Mouse (Mus musculus): ENCODE results near the gene F7. TPM values are rescaled to one million over a fixed set of nuclear protein-coding genes. Genes with fewer than 3 reads are reported as not detected.
"Not testable (repeated sequence)": the region's sequence is repeated elsewhere in the genome, so short reads cannot be mapped to it uniquely, and the experiment has no call there.

Gene F7
- polyA plus RNA-seq, 1 experiment: not detected

DNA sequence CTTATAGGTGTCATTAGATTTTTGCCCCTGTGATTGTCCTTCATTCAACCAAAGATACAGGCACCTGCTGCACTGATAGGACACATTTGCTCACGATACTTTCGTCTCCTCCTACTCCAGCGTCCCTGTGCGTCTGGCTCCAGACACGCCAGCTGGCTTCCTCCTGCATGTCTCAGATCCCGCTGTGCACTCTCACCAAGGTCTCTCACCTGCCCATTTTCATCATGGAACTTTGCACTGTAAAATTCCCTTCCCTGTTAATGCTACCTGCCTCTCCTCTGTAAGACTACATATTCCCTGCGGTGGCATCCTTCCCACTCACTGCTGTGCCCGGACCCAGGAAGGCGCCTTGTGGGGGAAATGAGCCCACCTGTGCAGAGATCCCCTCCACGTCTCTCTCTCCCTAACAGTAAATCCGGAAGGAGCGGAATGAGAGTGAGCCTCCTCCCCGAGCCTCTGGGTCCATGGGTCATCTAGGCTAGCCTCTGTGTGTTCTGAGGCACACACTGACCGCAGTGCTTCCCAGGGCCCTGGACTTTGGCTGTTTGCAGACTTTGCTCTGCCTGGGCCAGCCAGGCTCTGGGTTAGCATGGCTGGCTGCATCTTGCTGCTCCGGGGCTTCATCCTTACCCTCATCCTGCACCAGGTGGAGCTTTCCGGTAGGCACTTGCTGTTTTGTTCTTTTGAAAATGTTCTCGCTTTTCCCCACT is 34.8 kb downstream of the F7 start, which contains the start of gene Proz:
Gene Proz, plus strand, starts transcription at position 474 of the 710 bp plus-strand sequence.
- Histone ChIP-seq H3K4me3 (ENCODE audit: insufficient read depth, low read length) (no peak within 1 kb of the TSS), H3K27ac (ENCODE audit: insufficient read depth, low read length) (no peak within 1 kb of the TSS), H3K4me1 (ENCODE audit: control insufficient read depth, insufficient read depth, low read length) (no peaks in the 10 kb centered on the region)
- TF ChIP-seq CTCF (IDR thresholded peaks at IDR 0.05; ENCODE audit: borderline replicate concordance, insufficient read depth, low read length) (no peak), POLR2A (IDR thresholded peaks at IDR 0.05; ENCODE audit: low read depth, low read length) (no peak)

GRCm38 (mm10) chr8:13063112-13063511 is 37.3 kb downstream of the F7 start:
- no peak overlapping the region for H3K27ac ChIP-seq (ENCODE audit: insufficient read depth, low read length)
- no peaks in the 10 kb centered on the region for H3K4me1 ChIP-seq (ENCODE audit: control insufficient read depth, insufficient read depth, low read length)
- TF ChIP-seq CTCF (IDR thresholded peaks at IDR 0.05; ENCODE audit: borderline replicate concordance, insufficient read depth, low read length) (no peak), POLR2A (IDR thresholded peaks at IDR 0.05; ENCODE audit: low read depth, low read length) (no peak)
- no peak overlapping the region for H3K4me3 ChIP-seq (ENCODE audit: insufficient read depth, low read length)

DNA sequence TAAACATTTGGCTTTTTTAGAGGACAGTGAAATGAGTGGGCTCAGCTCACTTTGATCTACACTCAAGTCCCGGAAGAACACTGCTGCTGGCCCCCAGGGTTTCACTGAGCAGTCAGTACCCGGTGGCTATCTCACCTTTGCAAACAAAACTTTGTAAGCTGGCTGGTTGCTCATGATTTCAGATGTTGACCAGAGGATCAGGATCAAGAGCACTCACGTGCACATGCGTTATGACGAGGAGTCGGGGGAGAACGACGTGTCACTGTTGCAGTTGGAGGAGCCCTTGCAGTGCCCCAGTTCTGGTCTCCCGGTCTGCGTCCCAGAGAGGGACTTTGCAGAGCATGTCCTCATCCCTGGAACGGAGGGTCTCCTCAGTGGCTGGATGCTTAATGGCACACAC is 47.4 kb downstream of the F7 start:
- H3K27ac ChIP-seq (ENCODE audit: insufficient read depth, low read length): no peak overlapping the region
- H3K4me1 ChIP-seq (ENCODE audit: control insufficient read depth, insufficient read depth, low read length): no peaks in the 10 kb centered on the region
- TF ChIP-seq CTCF (IDR thresholded peaks at IDR 0.05; ENCODE audit: borderline replicate concordance, insufficient read depth, low read length): no peak
- no peak for TF ChIP-seq POLR2A (IDR thresholded peaks at IDR 0.05; ENCODE audit: low read depth, low read length)
- H3K4me3 ChIP-seq (ENCODE audit: insufficient read depth, low read length): no peak overlapping the region

DNA sequence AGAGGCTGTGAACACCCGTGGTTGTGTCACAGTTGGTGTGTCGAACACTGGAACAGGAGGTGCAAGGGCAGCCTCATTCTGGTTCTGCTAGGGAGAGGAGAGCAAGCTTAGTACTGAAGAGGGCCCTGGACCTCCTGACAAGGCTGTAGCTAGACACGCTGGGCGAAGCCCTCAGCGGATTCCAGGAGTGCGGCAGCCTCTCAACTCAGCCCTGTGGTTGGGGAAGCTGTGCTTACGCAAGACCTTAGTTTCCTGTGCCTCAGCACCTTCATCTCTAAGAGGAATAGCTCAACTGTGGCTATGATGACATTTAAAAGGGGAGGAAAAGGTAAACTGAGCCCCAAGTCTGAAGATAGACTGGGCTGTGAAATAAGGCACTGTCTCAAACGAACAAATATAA is 49.2 kb downstream of the F7 start:
- H3K4me3 ChIP-seq (ENCODE audit: insufficient read depth, low read length): no peak overlapping the region
- H3K4me1 ChIP-seq (ENCODE audit: control insufficient read depth, insufficient read depth, low read length): no peaks in the 10 kb centered on the region
- TF ChIP-seq CTCF (IDR thresholded peaks at IDR 0.05; ENCODE audit: borderline replicate concordance, insufficient read depth, low read length): no peak
- TF ChIP-seq POLR2A (IDR thresholded peaks at IDR 0.05; ENCODE audit: low read depth, low read length): no peak
- no peak overlapping the region for H3K27ac ChIP-seq (ENCODE audit: insufficient read depth, low read length)

DNA sequence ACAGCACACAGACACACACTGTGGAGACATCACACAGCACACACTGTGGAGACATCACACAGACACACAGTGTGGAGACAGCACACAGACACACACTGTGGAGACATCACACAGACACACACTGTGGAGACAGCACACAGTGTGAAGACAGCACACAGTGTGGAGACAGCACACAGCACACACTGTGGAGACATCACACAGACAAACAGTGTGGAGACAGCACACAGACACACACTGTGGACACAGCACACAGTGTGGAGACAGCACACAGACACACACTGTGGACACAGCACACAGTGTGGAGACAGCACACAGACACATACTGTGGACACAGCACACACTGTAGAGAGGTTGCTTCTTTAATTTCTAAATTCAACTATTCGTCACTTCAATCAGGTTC is 49.7 kb downstream of the F7 start:
- H3K27ac ChIP-seq (ENCODE audit: insufficient read depth, low read length); H3K4me3 ChIP-seq (ENCODE audit: insufficient read depth, low read length); H3K4me1 ChIP-seq (ENCODE audit: control insufficient read depth, insufficient read depth, low read length): not testable (repeated sequence)

DNA sequence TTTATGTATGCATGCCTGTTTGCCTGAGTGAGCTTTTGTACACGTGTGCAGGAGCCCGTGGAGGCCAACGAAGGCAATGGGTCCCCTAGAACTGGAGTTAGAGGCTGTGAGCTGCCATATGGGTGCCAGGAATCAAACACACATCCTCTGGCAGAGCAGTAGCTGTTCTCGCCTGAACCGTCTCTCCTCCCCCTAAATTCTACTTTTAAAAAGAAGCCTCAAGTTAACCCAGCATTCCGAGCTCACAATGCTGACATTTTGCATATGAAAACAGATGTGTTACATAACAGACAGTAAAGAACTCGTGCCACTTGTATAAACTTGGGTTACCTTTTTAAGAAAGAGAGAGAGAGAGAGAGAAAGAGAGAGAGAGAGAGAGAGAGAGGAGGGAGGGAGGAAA is 51.7 kb downstream of the F7 start:
- Histone ChIP-seq H3K27ac (ENCODE audit: insufficient read depth, low read length) (no peak overlapping the region), H3K4me3 (ENCODE audit: insufficient read depth, low read length) (no peak overlapping the region), H3K4me1 (ENCODE audit: control insufficient read depth, insufficient read depth, low read length) (no peaks in the 10 kb centered on the region)
- TF ChIP-seq POLR2A (IDR thresholded peaks at IDR 0.05; ENCODE audit: low read depth, low read length): no peak
- TF ChIP-seq CTCF (IDR thresholded peaks at IDR 0.05; ENCODE audit: borderline replicate concordance, insufficient read depth, low read length): no peak

Other genes with a start within 250 kb of the F7 start
- 3.0 and 6.8 TPM in 2 replicates for gene Mcf2l, start 152.2 kb upstream of the F7 start, polyA plus RNA-seq (2011; ENCODE audit: insufficient read length, low read depth, missing spikeins)
- gene F10, start 11.3 kb downstream of the F7 start, polyA plus RNA-seq (2011; ENCODE audit: insufficient read length, low read depth, missing spikeins): not detected in 2 replicates
- gene Proz, start 34.9 kb downstream of the F7 start, polyA plus RNA-seq (2011; ENCODE audit: insufficient read length, low read depth, missing spikeins): not detected in 2 replicates
- gene Pcid2, start 79.4 kb downstream of the F7 start, polyA plus RNA-seq (2011; ENCODE audit: insufficient read length, low read depth, missing spikeins): 22.6 and 33.0 TPM in 2 replicates
- 74.9 and 82.4 TPM in 2 replicates for gene Cul4a, start 79.6 kb downstream of the F7 start, polyA plus RNA-seq (2011; ENCODE audit: insufficient read length, low read depth, missing spikeins)
- 604 and 655 TPM in 2 replicates for gene Lamp1, start 133.1 kb downstream of the F7 start, polyA plus RNA-seq (2011; ENCODE audit: insufficient read length, low read depth, missing spikeins)
- gene Grtp1, start 174.6 kb downstream of the F7 start, polyA plus RNA-seq (2011; ENCODE audit: insufficient read length, low read depth, missing spikeins): 0.70 and 2.1 TPM in 2 replicates
- gene Adprhl1, start 228.1 kb downstream of the F7 start, polyA plus RNA-seq (2011; ENCODE audit: insufficient read length, low read depth, missing spikeins): not detected in 2 replicates

Measured in embryonic fibroblast, embryonic 13.5 days (primary cell).